Mouse (Mus musculus): ENCODE measurements around the gene Gm3072. TPM values are rescaled to one million over a fixed set of nuclear protein-coding genes. Genes with fewer than 3 reads are reported as not detected.

Gm3072 gene
- polyA plus RNA-seq (2015; fragmentation: Illumina TruSeq; extraction: RNeasy Lipid Tissue Mini Kit (QIAGEN cat#74804); ENCODE audit: insufficient read depth, low read depth, low replicate concordance), result not detected

GRCm38 (mm10) chr14:41624512-41624911, at the start of gene Gm3072:
Gm3072 (minus strand) TSS chr14:41624612.

GRCm38 (mm10) chr14:41646387-41646786, 22.0 kb upstream of the Gm3072 start, which contains the start of gene Gm3676:
Gm3676 (minus strand) TSS chr14:41646487.

GRCm38 (mm10) chr14:41572911-41573310, 51.5 kb downstream of the Gm3072 start, which contains the start of gene 1700049E17Rik2:
1700049E17Rik2 (plus strand) TSS chr14:41573211.

Other genes starting within 250 kb of the Gm3072 start
- not detected for gene Gm7945, start 238.2 kb downstream of the Gm3072 start, polyA plus RNA-seq (2015; fragmentation: Illumina TruSeq; extraction: RNeasy Lipid Tissue Mini Kit (QIAGEN cat#74804); ENCODE audit: insufficient read depth, low read depth, low replicate concordance)
- not detected for gene Gm6482, start 216.3 kb downstream of the Gm3072 start, polyA plus RNA-seq (2015; fragmentation: Illumina TruSeq; extraction: RNeasy Lipid Tissue Mini Kit (QIAGEN cat#74804); ENCODE audit: insufficient read depth, low read depth, low replicate concordance)
- not detected for gene Gm7954, start 171.1 kb downstream of the Gm3072 start, polyA plus RNA-seq (2015; fragmentation: Illumina TruSeq; extraction: RNeasy Lipid Tissue Mini Kit (QIAGEN cat#74804); ENCODE audit: insufficient read depth, low read depth, low replicate concordance)
- gene Gm3486, start 135.1 kb downstream of the Gm3072 start, polyA plus RNA-seq (2015; fragmentation: Illumina TruSeq; extraction: RNeasy Lipid Tissue Mini Kit (QIAGEN cat#74804); ENCODE audit: insufficient read depth, low read depth, low replicate concordance), result not detected
- gene Gm7970, start 69.0 kb downstream of the Gm3072 start, polyA plus RNA-seq (2015; fragmentation: Illumina TruSeq; extraction: RNeasy Lipid Tissue Mini Kit (QIAGEN cat#74804); ENCODE audit: insufficient read depth, low read depth, low replicate concordance), result not detected
- gene 1700049E17Rik2, start 51.4 kb downstream of the Gm3072 start, polyA plus RNA-seq (2015; fragmentation: Illumina TruSeq; extraction: RNeasy Lipid Tissue Mini Kit (QIAGEN cat#74804); ENCODE audit: insufficient read depth, low read depth, low replicate concordance), result not detected
- not detected for gene Gm3676, start 21.9 kb upstream of the Gm3072 start, polyA plus RNA-seq (2015; fragmentation: Illumina TruSeq; extraction: RNeasy Lipid Tissue Mini Kit (QIAGEN cat#74804); ENCODE audit: insufficient read depth, low read depth, low replicate concordance)
- not detected for gene Gm8068, start 77.3 kb upstream of the Gm3072 start, polyA plus RNA-seq (2015; fragmentation: Illumina TruSeq; extraction: RNeasy Lipid Tissue Mini Kit (QIAGEN cat#74804); ENCODE audit: insufficient read depth, low read depth, low replicate concordance)
- gene Gm7929, start 126.0 kb upstream of the Gm3072 start, polyA plus RNA-seq (2015; fragmentation: Illumina TruSeq; extraction: RNeasy Lipid Tissue Mini Kit (QIAGEN cat#74804); ENCODE audit: insufficient read depth, low read depth, low replicate concordance), result not detected
- not detected for gene Gm47189, start 147.8 kb upstream of the Gm3072 start, polyA plus RNA-seq (2015; fragmentation: Illumina TruSeq; extraction: RNeasy Lipid Tissue Mini Kit (QIAGEN cat#74804); ENCODE audit: insufficient read depth, low read depth, low replicate concordance)

All from pancreas, adult 10 weeks (tissue).